Mouse (Mus musculus) thymus, postnatal 10 days (tissue): Measurements from ENCODE around the gene 2610528A11Rik.

Experiments used
- DNase-seq, 2 experiments: peaks; one replicate each; pipeline ENCODE4 v3.0.0; 2021; ENCODE audit warnings: low spot score in 2 of 2

2610528A11Rik gene

GRCm38 (mm10) chr14:37094436-37094835 lies 19.4 kb downstream of the 2610528A11Rik start:
- DNase-seq, result no peak

- no peak for DNase-seq
Observed at GRCm38 (mm10) chr14:37083755-37084154, 30.1 kb downstream of the 2610528A11Rik start.

- no peak for DNase-seq
Observed at GRCm38 (mm10) chr14:37080724-37081123, 33.1 kb downstream of the 2610528A11Rik start.

- DNase-seq, result peak in 1 of 2 experiments; percentile 42
Observed at GRCm38 (mm10) chr14:37068516-37068915, 45.3 kb downstream of the 2610528A11Rik start.

- DNase-seq, result no peak
Observed at GRCm38 (mm10) chr14:37067629-37068028, 46.2 kb downstream of the 2610528A11Rik start, which contains the start of gene Lrit2. Gene Lrit2, plus strand, starts transcription at chr14:37067929.

- no peak for DNase-seq
Observed at GRCm38 (mm10) chr14:37066636-37067035, 47.2 kb downstream of the 2610528A11Rik start.

- DNase-seq, result no peak
Observed at GRCm38 (mm10) chr14:37064849-37065248, 49.0 kb downstream of the 2610528A11Rik start.
